Mouse (Mus musculus) embryonic facial prominence, embryonic 14.5 days (tissue): ENCODE measurements around the gene Stx5a. TPM values are rescaled to one million over a fixed set of nuclear protein-coding genes. Genes with fewer than 3 reads are reported as not detected.

Source experiments
- ATAC-seq: fragments of 200-750 bp; cut with Nextera tagmentation; 2 replicates; pipeline ENCODE4 v1.8.0; 2017; ENCODE audit warnings: low read depth, moderate number of reproducible peaks, moderate TSS enrichment
- DNase-seq: peaks from one replicate; pipeline ENCODE4 v3.0.0-alpha.2; 2015; ENCODE audit warnings: low spot score
- H3K27ac ChIP-seq: fragments of 300-500 bp; sonication (generic); replicated peaks from 2 replicates; pipeline ENCODE4 v1.5.1; 2014; ENCODE audit warnings: low read depth, mild to moderate bottlenecking, low read length, moderate library complexity
- H3K27me3 ChIP-seq: fragments of 300-500 bp; sonication (generic); replicated peaks from 2 replicates; pipeline ENCODE4 v1.6.1; 2014; ENCODE audit warnings: low read length; ENCODE audit not compliant: control insufficient read depth, insufficient read depth
- H3K36me3 ChIP-seq: fragments of 300-500 bp; sonication (generic); 2 replicates; pipeline ENCODE4 v1.6.1; 2014; ENCODE audit warnings: low read length, mixed read lengths; ENCODE audit not compliant: control insufficient read depth, insufficient read depth
- H3K4me1 ChIP-seq: fragments of 300-500 bp; sonication (generic); 2 replicates; pipeline ENCODE4 v1.6.1; 2014; ENCODE audit warnings: antibody characterized with exemption, low read length; ENCODE audit not compliant: control insufficient read depth, insufficient read depth
- H3K4me2 ChIP-seq: fragments of 300-500 bp; sonication (generic); 2 replicates; pipeline ENCODE4 v1.6.1; 2014; ENCODE audit warnings: low read depth, mild to moderate bottlenecking, low read length, moderate library complexity, mixed read lengths
- H3K4me3 ChIP-seq: fragments of 300-500 bp; sonication (generic); 2 replicates; pipeline ENCODE4 v1.5.1; 2014; ENCODE audit warnings: low read depth, mild to moderate bottlenecking, low read length
- H3K9ac ChIP-seq: fragments of 300-500 bp; sonication (generic); 2 replicates; pipeline ENCODE4 v1.6.1; 2014; ENCODE audit warnings: low read depth, mild to moderate bottlenecking, low read length, moderate library complexity, mixed read lengths
- H3K9me3 ChIP-seq: fragments of 300-500 bp; sonication (generic); 2 replicates; pipeline ENCODE4 v1.6.1; 2016; ENCODE audit warnings: low read length; ENCODE audit not compliant: control insufficient read depth
- WGBS: fragments of 180-500 bp; shearing (Covaris S2); extraction: QIAGEN DNeasy Blood & Tissue Kit; methylation state at CpG from one replicate; pipeline ENCODE4 v1.1.7; 2014; 5-methylcytosine and 5-hydroxymethylcytosine counted together
- polyA plus RNA-seq: library from polyadenylated mRNA; unstranded; fragments of >200 nt; fragmentation: Nextera tagmentation; extraction: Ambion mirVana; gene quantifications from 2 replicates; pipeline ENCODE4 v1.2.1, GENCODE M21; 2014

Stx5a gene
- polyA plus RNA-seq, 1 experiment from 2014 or later: 142 TPM

DNA sequence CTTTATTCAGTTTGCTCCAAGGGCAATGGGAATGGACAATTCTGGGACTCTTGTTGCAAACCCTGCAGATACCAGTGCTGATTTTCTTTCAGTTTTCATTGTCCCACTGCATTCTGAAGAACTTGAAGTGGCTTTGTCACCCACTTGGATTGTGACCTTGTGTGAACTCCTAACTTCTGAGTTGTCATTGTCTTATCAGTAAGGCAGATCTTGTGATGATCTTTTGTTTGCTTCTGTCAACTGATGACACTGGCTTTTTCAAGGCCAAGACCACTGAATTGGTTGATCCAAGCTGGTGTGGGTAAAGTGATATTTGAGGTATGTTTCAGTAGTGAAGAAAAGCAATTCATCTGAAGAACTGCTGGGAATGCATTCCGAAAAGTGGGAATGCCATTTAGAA lies 4.2 kb downstream of the Stx5a start:
- Histone ChIP-seq H3K27ac (no peak overlapping the region), H3K4me3 (no peak overlapping the region), H3K27me3 (no peaks in the 10 kb centered on the region), H3K4me2 (no peak overlapping the region), H3K9ac (no peak overlapping the region), H3K4me1 (peaks cover 9% of the 10 kb centered on the region), H3K9me3 (no peaks in the 10 kb centered on the region), H3K36me3 (peaks cover 82% of the 10 kb centered on the region)
- DNase-seq: no peak
- no peak for ATAC-seq
- WGBS: 95% methylated on average over 1 of the region's 1 CpGs

DNA sequence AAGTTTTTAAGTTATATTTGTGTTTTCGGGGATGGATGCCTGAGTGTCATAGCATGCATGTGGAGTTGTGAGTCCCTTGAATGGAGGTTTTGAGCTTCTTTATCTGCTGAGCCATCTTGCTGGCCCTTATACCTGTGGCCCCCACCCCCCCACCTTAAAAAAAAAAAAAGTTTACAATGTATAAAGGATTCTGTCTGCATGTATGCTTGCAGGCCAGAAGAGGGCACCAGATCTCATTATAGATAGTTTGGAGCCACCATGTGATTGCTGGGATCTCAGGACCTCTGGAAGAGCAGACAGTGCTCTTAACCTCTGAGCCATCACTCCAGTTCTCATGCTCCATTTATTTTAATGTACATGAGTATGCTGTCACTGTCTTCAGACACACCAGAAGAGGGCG lies 6.2 kb downstream of the Stx5a start:
- 77% methylated on average over 2 of the region's 2 CpGs for WGBS
- Histone ChIP-seq H3K27me3 (no peaks in the 10 kb centered on the region), H3K4me2 (no peak overlapping the region), H3K36me3 (peaks cover 96% of the 10 kb centered on the region), H3K4me1 (peaks cover 3% of the 10 kb centered on the region; the same call in 1 of the 2 replicates), H3K27ac (no peak overlapping the region), H3K4me3 (no peak overlapping the region), H3K9ac (no peak overlapping the region), H3K9me3 (no peaks in the 10 kb centered on the region)
- ATAC-seq: no peak
- no peak for DNase-seq

DNA sequence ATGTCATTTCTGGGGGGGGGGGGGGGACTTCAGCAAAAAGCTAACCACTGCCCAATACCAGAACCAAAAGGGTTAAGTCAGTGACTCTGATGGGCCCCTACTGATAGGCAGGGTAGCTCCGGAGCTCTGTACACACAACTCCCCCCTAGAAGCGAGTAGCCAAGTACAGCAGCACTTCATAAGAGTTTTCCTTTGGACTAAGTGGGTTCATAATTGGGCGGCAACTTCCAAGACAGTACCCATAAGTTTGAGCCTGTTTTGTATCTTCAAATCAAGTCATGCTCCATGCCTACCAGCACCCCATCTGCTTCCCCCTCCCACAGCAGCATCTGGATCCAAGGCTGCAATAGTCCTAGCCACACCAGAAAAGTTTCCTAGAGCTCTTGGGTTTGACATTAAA lies 14.4 kb downstream of the Stx5a start:
- peaks cover 51% of the 10 kb centered on the region for H3K36me3 ChIP-seq
- peaks cover 11% of the 10 kb centered on the region for H3K4me1 ChIP-seq
- DNase-seq: no peak
- ATAC-seq: no peak
- H3K9me3 ChIP-seq: no peaks in the 10 kb centered on the region
- no peak overlapping the region for H3K4me3 ChIP-seq
- WGBS: 69% methylated on average over 3 of the region's 3 CpGs
- peak overlapping the region; percentile 83 for H3K4me2 ChIP-seq
- H3K9ac ChIP-seq: no peak overlapping the region
- H3K27me3 ChIP-seq: no peaks in the 10 kb centered on the region
- no peak overlapping the region for H3K27ac ChIP-seq

DNA sequence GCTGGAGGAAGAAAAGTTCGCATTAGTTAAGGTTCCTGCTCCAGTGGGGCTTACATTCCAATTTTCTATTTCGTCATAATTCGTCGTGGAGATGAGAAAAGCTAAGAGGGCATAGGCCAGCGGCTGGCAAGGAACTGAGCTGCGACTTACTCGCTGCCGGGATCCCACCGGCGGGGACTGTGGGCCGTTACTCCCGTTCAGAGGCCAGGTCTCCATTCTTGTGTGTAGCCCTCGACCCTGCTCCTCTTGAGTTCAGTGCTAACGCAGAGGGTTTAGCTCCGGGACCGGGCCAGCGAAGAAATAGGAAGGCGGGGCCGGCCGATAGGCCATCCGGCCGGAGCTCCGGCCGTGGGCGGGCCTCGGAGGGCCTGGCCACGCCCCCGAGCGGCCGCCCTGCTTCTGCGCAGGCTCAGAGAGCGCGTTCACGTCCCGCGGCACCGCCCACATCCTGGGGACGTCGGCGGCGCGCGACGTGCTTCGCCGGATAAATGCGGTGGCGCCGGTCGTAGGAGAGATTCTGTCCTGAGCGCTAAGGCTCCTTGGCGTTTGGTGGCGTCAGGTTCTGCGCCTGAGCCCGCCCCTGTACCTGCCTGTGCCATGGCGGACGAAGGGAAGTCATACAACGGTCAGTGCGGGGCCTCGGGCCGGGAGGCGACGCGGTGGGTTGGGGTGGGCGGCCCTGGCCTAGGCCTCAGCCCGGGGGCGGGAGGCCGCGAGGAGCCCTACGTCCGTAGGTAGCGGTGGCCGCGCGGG lies 15.6 kb downstream of the Stx5a start, which contains the start of gene Nxf1:
TSS of gene Nxf1 (plus strand) at position 439 of the 753 bp plus-strand sequence.
- Histone ChIP-seq H3K9ac (peak within 1 kb of the TSS; percentile 93), H3K4me3 (peak within 1 kb of the TSS; percentile 93)

DNA sequence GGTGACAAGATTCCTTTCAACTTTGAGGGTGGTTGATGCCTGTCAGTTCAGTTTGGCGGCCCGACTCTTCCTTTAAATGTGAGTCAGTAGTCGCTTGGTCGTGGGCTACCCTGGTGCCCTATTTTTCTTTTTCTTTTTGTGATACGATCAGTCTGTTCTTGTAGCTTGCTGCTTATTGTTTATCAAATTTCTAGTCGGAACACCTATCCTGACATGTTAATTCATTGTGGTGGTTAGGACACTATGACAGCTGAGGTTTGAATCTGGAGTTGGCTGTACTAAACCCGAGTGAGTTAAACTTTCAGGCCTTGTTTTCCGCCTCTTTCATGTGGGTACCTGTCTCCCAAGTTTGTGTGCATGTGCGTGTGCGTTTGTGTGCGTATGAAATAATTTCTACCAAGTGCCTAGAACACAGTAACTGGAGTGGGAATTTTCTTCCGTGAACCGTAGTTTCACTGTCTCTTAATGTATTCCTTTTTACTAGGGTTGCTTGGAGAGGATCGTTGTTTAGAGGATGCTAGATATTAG lies 16.3 kb downstream of the Stx5a start:
- Histone ChIP-seq H3K9ac (peak overlapping the region; percentile 93), H3K4me2 (peak overlapping the region; percentile 83), H3K4me3 (peak overlapping the region; percentile 93), H3K27ac (peak overlapping the region; percentile 89), H3K27me3 (no peaks in the 10 kb centered on the region), H3K9me3 (no peaks in the 10 kb centered on the region), H3K4me1 (peaks cover 11% of the 10 kb centered on the region), H3K36me3 (peaks cover 38% of the 10 kb centered on the region)
- no peak for ATAC-seq
- DNase-seq: no peak
- whole genome bisulfite sequencing: 3% methylated on average over 14 of the region's 14 CpGs

More for the DNA sequence above, 15.6 kb downstream of the Stx5a start, which contains the start of gene Nxf1:
- under 1% methylated on average over 40 of the region's 75 CpGs for WGBS
- DNase-seq (peak; percentile 96), ATAC-seq (peak; percentile 93)
- peaks cover 11% of the 10 kb centered on the region for H3K4me1 ChIP-seq
- H3K27ac ChIP-seq: peak within 1 kb of the TSS; percentile 89
- H3K27me3 ChIP-seq: no peaks in the 10 kb centered on the region
- H3K4me2 ChIP-seq: peak within 1 kb of the TSS; percentile 83
- no peaks in the 10 kb centered on the region for H3K9me3 ChIP-seq
- peaks cover 40% of the 10 kb centered on the region for H3K36me3 ChIP-seq

DNA sequence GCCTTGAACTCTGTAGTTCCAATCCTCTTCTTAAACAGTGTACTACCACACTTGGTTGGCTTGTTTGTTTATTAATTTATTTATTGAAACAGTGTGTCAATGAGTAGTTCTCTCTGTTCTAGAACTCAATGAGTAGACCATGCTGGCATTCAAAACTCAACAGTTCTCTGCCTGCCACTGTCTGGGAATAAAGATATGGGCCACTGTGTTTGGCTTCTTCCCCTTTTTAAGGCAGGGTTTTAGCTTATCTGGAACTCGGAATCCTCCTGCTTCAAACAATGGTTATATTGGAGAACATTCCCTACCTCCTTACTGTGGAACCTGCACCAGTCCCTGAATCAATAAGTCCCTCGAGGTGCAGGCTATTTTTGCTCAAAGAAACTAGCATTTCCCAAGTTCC lies 17.7 kb downstream of the Stx5a start:
- H3K4me1 ChIP-seq: peaks cover 11% of the 10 kb centered on the region
- peaks cover 39% of the 10 kb centered on the region for H3K36me3 ChIP-seq
- 0 out of 2 replicates have a peak overlapping the region, but pooled peaks have one; percentile 1 for H3K4me3 ChIP-seq
- H3K9me3 ChIP-seq: no peaks in the 10 kb centered on the region
- ATAC-seq: no peak
- no peak overlapping the region for H3K9ac ChIP-seq
- DNase-seq: no peak
- 86% methylated on average over 2 of the region's 2 CpGs for WGBS
- no peak overlapping the region for H3K27ac ChIP-seq
- H3K27me3 ChIP-seq: no peaks in the 10 kb centered on the region
- peak overlapping the region; percentile 83; the same call in 1 of the 2 replicates for H3K4me2 ChIP-seq

DNA sequence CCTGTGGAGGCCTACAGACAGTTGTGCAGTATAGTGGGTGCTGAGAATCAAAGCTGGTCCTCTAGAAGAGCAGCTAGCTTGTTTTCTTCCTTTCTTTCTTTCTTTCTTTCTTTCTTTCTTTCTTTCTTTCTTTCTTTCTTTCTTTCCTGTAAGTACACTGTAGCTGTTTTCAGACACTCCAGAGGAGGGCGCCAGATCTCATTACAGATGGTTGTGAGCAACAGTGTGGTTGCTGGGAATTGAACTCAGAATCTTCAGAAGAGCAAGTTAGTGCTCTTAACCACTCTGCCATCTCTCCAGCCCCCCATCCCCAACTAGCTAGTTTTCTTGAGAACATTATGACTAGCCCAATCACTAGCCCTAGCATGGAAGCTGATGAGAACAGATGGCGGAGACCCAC lies 19.5 kb downstream of the Stx5a start:
- Histone ChIP-seq H3K4me2 (no peak overlapping the region), H3K4me1 (peaks cover 7% of the 10 kb centered on the region), H3K27me3 (no peaks in the 10 kb centered on the region), H3K36me3 (peaks cover 40% of the 10 kb centered on the region), H3K9ac (no peak overlapping the region), H3K27ac (no peak overlapping the region), H3K4me3 (no peak overlapping the region), H3K9me3 (peaks cover 13% of the 10 kb centered on the region)
- WGBS: 87% methylated on average over 2 of the region's 2 CpGs
- ATAC-seq (no peak), DNase-seq (no peak)

DNA sequence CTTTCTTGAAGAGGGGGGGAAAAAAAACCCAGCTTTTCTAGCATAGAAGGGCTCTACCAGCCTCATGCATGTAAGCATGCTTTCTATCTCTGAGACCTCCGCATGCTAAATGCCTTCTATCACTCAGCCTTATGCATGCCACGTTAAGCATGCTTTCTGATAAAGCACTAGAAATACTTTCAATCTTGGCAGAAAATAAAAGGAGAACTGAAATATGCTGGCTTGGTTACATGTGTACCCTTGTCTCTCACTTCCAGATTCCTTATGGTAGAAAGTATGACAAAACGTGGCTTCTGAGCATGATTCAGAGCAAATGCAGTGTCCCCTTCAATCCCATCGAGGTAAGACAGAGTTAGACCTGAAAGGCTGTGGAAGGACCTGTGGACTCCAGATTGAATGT lies 22.1 kb downstream of the Stx5a start:
- H3K4me3 ChIP-seq: no peak overlapping the region
- H3K36me3 ChIP-seq: peaks cover 63% of the 10 kb centered on the region
- H3K4me2 ChIP-seq: no peak overlapping the region
- ATAC-seq: no peak
- WGBS: 94% methylated on average over 4 of the region's 4 CpGs
- H3K9ac ChIP-seq: no peak overlapping the region
- H3K9me3 ChIP-seq: peaks cover 14% of the 10 kb centered on the region
- no peak overlapping the region for H3K27ac ChIP-seq
- H3K27me3 ChIP-seq: no peaks in the 10 kb centered on the region
- no peak for DNase-seq
- H3K4me1 ChIP-seq: no peaks in the 10 kb centered on the region
